Mouse (Mus musculus): ENCODE data around the gene Rasa4.
"Not testable (repeated sequence)": the region's sequence is repeated elsewhere in the genome, so short reads cannot be mapped to it uniquely, and the experiment has no call there.

Gene Rasa4

GRCm38 (mm10) chr5:136083669-136084107, at the start of gene Rasa4:
TSS of gene Rasa4 (plus strand) at chr5:136083916.
- DNase-seq, result peak; percentile 93

- DNase-seq, result no peak
Observed at GRCm38 (mm10) chr5:136034868-136035267, 48.8 kb upstream of the Rasa4 start.

GRCm38 (mm10) chr5:136035285-136035684, 48.4 kb upstream of the Rasa4 start:
- DNase-seq, result no peak

- no peak for DNase-seq
Observed at GRCm38 (mm10) chr5:136036667-136037066, 47.0 kb upstream of the Rasa4 start.

- no peak for DNase-seq
Observed at GRCm38 (mm10) chr5:136038258-136039214, 45.2 kb upstream of the Rasa4 start, which contains the start of gene Upk3b. TSS of gene Upk3b (plus strand) at chr5:136038496.

- DNase-seq, result no peak
Observed at GRCm38 (mm10) chr5:136040210-136040609, 43.5 kb upstream of the Rasa4 start.

- no peak for DNase-seq
Observed at GRCm38 (mm10) chr5:136041260-136041659, 42.5 kb upstream of the Rasa4 start.

GRCm38 (mm10) chr5:136041666-136042065, 42.0 kb upstream of the Rasa4 start:
- no peak for DNase-seq

- peak; percentile 16 for DNase-seq
Observed at GRCm38 (mm10) chr5:136044865-136045264, 38.9 kb upstream of the Rasa4 start.

GRCm38 (mm10) chr5:136045408-136045807, 38.3 kb upstream of the Rasa4 start:
- DNase-seq, result peak; percentile 21

- peak; percentile 92 for DNase-seq
Observed at GRCm38 (mm10) chr5:136045987-136046386, 37.7 kb upstream of the Rasa4 start.

GRCm38 (mm10) chr5:136048541-136048940, 35.2 kb upstream of the Rasa4 start:
- DNase-seq, result not testable (repeated sequence)

- no peak for DNase-seq
Observed at GRCm38 (mm10) chr5:136049926-136050325, 33.8 kb upstream of the Rasa4 start.

- peak; percentile 53 for DNase-seq
Observed at GRCm38 (mm10) chr5:136051231-136052085, 32.3 kb upstream of the Rasa4 start.

- DNase-seq, result peak; percentile 37
Observed at GRCm38 (mm10) chr5:136052861-136053655, 30.7 kb upstream of the Rasa4 start.

GRCm38 (mm10) chr5:136054301-136055077, 29.2 kb upstream of the Rasa4 start, which contains the start of gene Upk3bl:
TSS of gene Upk3bl (plus strand) at chr5:136054492.
- DNase-seq, result no peak

GRCm38 (mm10) chr5:136056062-136056461, 27.7 kb upstream of the Rasa4 start:
- DNase-seq, result no peak

- DNase-seq, result no peak
Observed at GRCm38 (mm10) chr5:136057085-136057484, 26.6 kb upstream of the Rasa4 start.

- DNase-seq, result peak; percentile 87
Observed at GRCm38 (mm10) chr5:136061567-136061966, 22.1 kb upstream of the Rasa4 start.

GRCm38 (mm10) chr5:136063920-136064319, 19.8 kb upstream of the Rasa4 start:
- no peak for DNase-seq

GRCm38 (mm10) chr5:136066404-136067148, 17.1 kb upstream of the Rasa4 start:
- DNase-seq, result peak; percentile 15
